Mouse (Mus musculus) liver, embryonic 16.5 days (tissue): ENCODE data around the gene Gm10100. TPM values are rescaled to one million over a fixed set of nuclear protein-coding genes. Genes with fewer than 3 reads are reported as not detected.
"Not testable (repeated sequence)": the region's sequence is repeated elsewhere in the genome, so short reads cannot be mapped to it uniquely, and the experiment has no call there.

Experiments
- ATAC-seq: fragments of 200-750 bp; cut with Nextera tagmentation; 2 replicates; pipeline ENCODE4 v1.8.0; 2017; ENCODE audit warnings: low read depth, mild to moderate bottlenecking, moderate number of reproducible peaks, moderate library complexity
- H3K27ac ChIP-seq: fragments of 300-500 bp; sonication (generic); 2 replicates; pipeline ENCODE4 v1.5.1; 2014; ENCODE audit warnings: mild to moderate bottlenecking, low read length
- H3K27me3 ChIP-seq: fragments of 300-500 bp; sonication (generic); 2 replicates; pipeline ENCODE4 v1.6.1; 2014; ENCODE audit warnings: low read depth, low read length, mixed read lengths; ENCODE audit not compliant: control insufficient read depth, insufficient read depth
- H3K36me3 ChIP-seq: fragments of 300-500 bp; sonication (generic); 2 replicates; pipeline ENCODE4 v1.6.1; 2014; ENCODE audit warnings: mild to moderate bottlenecking; ENCODE audit not compliant: control insufficient read depth, insufficient read depth
- H3K4me1 ChIP-seq: fragments of 300-500 bp; sonication (generic); 2 replicates; pipeline ENCODE4 v1.6.1; 2014; ENCODE audit warnings: low read depth, low read length, mixed read lengths; ENCODE audit not compliant: control insufficient read depth
- H3K4me2 ChIP-seq: fragments of 300-500 bp; sonication (generic); 2 replicates; pipeline ENCODE4 v1.6.1; 2014; ENCODE audit warnings: low read depth, low read length, mixed read lengths
- H3K4me3 ChIP-seq: fragments of 300-500 bp; sonication (generic); 2 replicates; pipeline ENCODE4 v1.5.1; 2014; ENCODE audit warnings: low read depth, mild to moderate bottlenecking, low read length
- H3K9ac ChIP-seq: fragments of 300-500 bp; sonication (generic); 2 replicates; pipeline ENCODE4 v1.6.1; 2014; ENCODE audit warnings: low read depth, low read length
- H3K9me3 ChIP-seq: fragments of 300-500 bp; sonication (generic); replicated peaks from 2 replicates; pipeline ENCODE4 v1.6.1; 2016; ENCODE audit warnings: low read length; ENCODE audit not compliant: control insufficient read depth
- WGBS: fragments of 180-500 bp; shearing (Covaris S2); extraction: QIAGEN DNeasy Blood & Tissue Kit; methylation state at CpG from one replicate; pipeline ENCODE4 v1.1.7; 2014; ENCODE audit not compliant: insufficient replicate concordance; 5-methylcytosine and 5-hydroxymethylcytosine counted together
- polyA plus RNA-seq: library from polyadenylated mRNA; unstranded; fragments of >200 nt; fragmentation: Nextera tagmentation; extraction: Ambion mirVana; gene quantifications from 2 replicates; pipeline ENCODE4 v1.2.1, GENCODE M21; 2015

Gene Gm10100
- polyA plus RNA-seq, 1 experiment from 2014 or later = not detected

DNA sequence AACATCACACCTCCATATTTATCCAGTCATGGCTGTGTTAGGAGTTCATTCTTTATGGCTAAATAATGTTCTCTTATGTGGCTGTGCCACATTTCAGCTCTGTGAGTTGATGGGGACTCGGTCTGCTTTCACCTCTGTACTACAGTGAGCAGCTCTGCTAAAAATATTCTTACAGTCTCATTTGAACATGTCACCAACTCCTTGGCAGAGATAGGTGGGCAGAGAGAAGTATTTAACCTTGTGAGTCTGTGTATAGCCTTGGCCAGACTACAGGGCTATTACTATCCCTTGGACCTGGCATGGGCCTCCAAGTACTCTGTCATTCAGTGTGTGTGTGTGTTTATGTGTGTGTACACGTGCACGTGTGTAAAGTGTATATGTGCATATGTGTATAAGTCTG, 45.9 kb downstream of the Gm10100 start:
- WGBS = 50% methylated on average over 1 of the region's 3 CpGs
- H3K9ac ChIP-seq, H3K27me3 ChIP-seq, H3K9me3 ChIP-seq, H3K4me2 ChIP-seq, H3K4me1 ChIP-seq, H3K36me3 ChIP-seq, H3K27ac ChIP-seq, H3K4me3 ChIP-seq, ATAC-seq: not testable (repeated sequence)

Other genes with a start within 250 kb of the Gm10100 start
- 12.1 and 13.8 TPM in 2 replicates for gene Fam207a, start 210.7 kb upstream of the Gm10100 start, polyA plus RNA-seq
- 18.2 and 20.6 TPM in 2 replicates for gene Itgb2, start 196.2 kb upstream of the Gm10100 start, polyA plus RNA-seq
- 87.3 and 94.5 TPM in 2 replicates for gene Pttg1ip, start 144.8 kb upstream of the Gm10100 start, polyA plus RNA-seq
- gene Sumo3, start 120.4 kb upstream of the Gm10100 start, polyA plus RNA-seq = 82.3 and 92.2 TPM in 2 replicates
- gene Gm49325, start 120.3 kb upstream of the Gm10100 start, polyA plus RNA-seq = 0.61 TPM in 1 of 2 replicates, not detected in the other
- gene Ube2g2, start 104.2 kb upstream of the Gm10100 start, polyA plus RNA-seq = 43.7 and 46.3 TPM in 2 replicates
- 0.05 TPM in 1 of 2 replicates, not detected in the other for gene Tspear, start 39.9 kb upstream of the Gm10100 start, polyA plus RNA-seq
- not detected in 2 replicates for gene Gm19402, start 35.7 kb upstream of the Gm10100 start, polyA plus RNA-seq
- gene Gm9508, start 29.3 kb upstream of the Gm10100 start, polyA plus RNA-seq = not detected in 2 replicates
- gene Gm10272, start 19.9 kb upstream of the Gm10100 start, polyA plus RNA-seq = not detected in 2 replicates
- not detected in 2 replicates for gene Gm10024, start 15.0 kb upstream of the Gm10100 start, polyA plus RNA-seq
- not detected in 2 replicates for gene Gm10142, start 10.7 kb upstream of the Gm10100 start, polyA plus RNA-seq
- not detected in 2 replicates for gene Krtap12-1, start 5.9 kb upstream of the Gm10100 start, polyA plus RNA-seq
- not detected in 2 replicates for gene Gm18596, start 16.2 kb downstream of the Gm10100 start, polyA plus RNA-seq
- not detected in 2 replicates for gene Gm9736, start 24.9 kb downstream of the Gm10100 start, polyA plus RNA-seq
- not detected in 2 replicates for gene Gm3233, start 33.2 kb downstream of the Gm10100 start, polyA plus RNA-seq
- gene Gm3238, start 44.8 kb downstream of the Gm10100 start, polyA plus RNA-seq = not detected in 2 replicates
- gene Gm7138, start 50.5 kb downstream of the Gm10100 start, polyA plus RNA-seq = not detected in 2 replicates
- not detected in 2 replicates for gene Gm3250, start 56.1 kb downstream of the Gm10100 start, polyA plus RNA-seq
- not detected in 2 replicates for gene Gm7137, start 61.7 kb downstream of the Gm10100 start, polyA plus RNA-seq
- gene Gm9639, start 68.6 kb downstream of the Gm10100 start, polyA plus RNA-seq = not detected in 2 replicates
- gene Gm19668, start 72.6 kb downstream of the Gm10100 start, polyA plus RNA-seq = not detected in 2 replicates
- gene Gm9507, start 85.4 kb downstream of the Gm10100 start, polyA plus RNA-seq = not detected in 2 replicates
- not detected in 2 replicates for gene Gm2696, start 88.2 kb downstream of the Gm10100 start, polyA plus RNA-seq
- not detected in 2 replicates for gene Krtap10-4, start 100.6 kb downstream of the Gm10100 start, polyA plus RNA-seq
- gene Krtap10-10, start 109.5 kb downstream of the Gm10100 start, polyA plus RNA-seq = not detected in 2 replicates
- not detected in 2 replicates for gene Gm36176, start 120.3 kb downstream of the Gm10100 start, polyA plus RNA-seq
- gene Gm10318, start 126.4 kb downstream of the Gm10100 start, polyA plus RNA-seq = not detected in 2 replicates
- not detected in 2 replicates for gene Gm3285, start 135.5 kb downstream of the Gm10100 start, polyA plus RNA-seq
- 16.5 and 18.6 TPM in 2 replicates for gene Lrrc3, start 176.1 kb downstream of the Gm10100 start, polyA plus RNA-seq
- gene Trpm2, start 244.1 kb downstream of the Gm10100 start, polyA plus RNA-seq = 2.7 and 3.0 TPM in 2 replicates